Mouse (Mus musculus): ENCODE results near the gene Mettl7a1. TPM values are rescaled to one million over a fixed set of nuclear protein-coding genes. Genes with fewer than 3 reads are reported as not detected.
"Not testable (repeated sequence)": the region's sequence is repeated elsewhere in the genome, so short reads cannot be mapped to it uniquely, and the experiment has no call there.

The Mettl7a1 gene
- polyA plus RNA-seq, 1 experiment from 2014 or later, result 62.9 TPM

GRCm38 (mm10) chr15:100364242-100364641 is 60.3 kb downstream of the Mettl7a1 start, which contains the start of gene Higd1c:
TSS of gene Higd1c (plus strand) at chr15:100364542.
- whole genome bisulfite sequencing, result 60% methylated on average over 7 of the region's 7 CpGs

GRCm38 (mm10) chr15:100365967-100366366 is 62.0 kb downstream of the Mettl7a1 start:
- 59% methylated on average over 7 of the region's 9 CpGs for WGBS

More at GRCm38 (mm10) chr15:100364242-100364641, 60.3 kb downstream of the Mettl7a1 start, which contains the start of gene Higd1c:
- Histone ChIP-seq H3K4me3 (ENCODE audit: low read depth, low read length) (no peak within 1 kb of the TSS), H3K27me3 (replicated peaks; ENCODE audit: insufficient read depth, low read length) (no peaks in the 10 kb centered on the region), H3K4me2 (replicated peaks; ENCODE audit: low read depth, low read length) (no peak within 1 kb of the TSS), H3K27ac (ENCODE audit: low read length) (no peak within 1 kb of the TSS), H3K4me1 (ENCODE audit: insufficient read depth, low read depth, low read length) (no peaks in the 10 kb centered on the region), H3K36me3 (ENCODE audit: insufficient read depth, low read length) (no peaks in the 10 kb centered on the region), H3K9me3 (ENCODE audit: low read length) (no peaks in the 10 kb centered on the region), H3K9ac (replicated peaks; ENCODE audit: low read depth) (no peak within 1 kb of the TSS)
- TF ChIP-seq EP300 (IDR thresholded peaks at IDR 0.05) (no peak), CTCF (IDR thresholded peaks at IDR 0.05) (no peak)
- ATAC-seq, result no peak
- no peak for DNase-seq (ENCODE audit: low spot score)

GRCm38 (mm10) chr15:100367119-100367518 is 63.2 kb downstream of the Mettl7a1 start:
- Histone ChIP-seq H3K27ac (ENCODE audit: low read length) (no peak overlapping the region), H3K27me3 (replicated peaks; ENCODE audit: insufficient read depth, low read length) (no peaks in the 10 kb centered on the region), H3K4me3 (ENCODE audit: low read depth, low read length) (no peak overlapping the region), H3K4me1 (ENCODE audit: insufficient read depth, low read depth, low read length) (no peaks in the 10 kb centered on the region), H3K4me2 (replicated peaks; ENCODE audit: low read depth, low read length) (no peak overlapping the region), H3K36me3 (ENCODE audit: insufficient read depth, low read length) (no peaks in the 10 kb centered on the region), H3K9ac (replicated peaks; ENCODE audit: low read depth) (no peak overlapping the region), H3K9me3 (ENCODE audit: low read length) (no peaks in the 10 kb centered on the region)
- TF ChIP-seq EP300 (IDR thresholded peaks at IDR 0.05), result no peak
- TF ChIP-seq CTCF (IDR thresholded peaks at IDR 0.05), result no peak
- ATAC-seq (no peak), DNase-seq (ENCODE audit: low spot score) (no peak)
- 64% methylated on average over 7 of the region's 7 CpGs for WGBS

More at GRCm38 (mm10) chr15:100365967-100366366, 62.0 kb downstream of the Mettl7a1 start:
- H3K4me3 ChIP-seq (ENCODE audit: low read depth, low read length); H3K4me2 ChIP-seq (replicated peaks; ENCODE audit: low read depth, low read length); H3K9ac ChIP-seq (replicated peaks; ENCODE audit: low read depth); ATAC-seq; H3K36me3 ChIP-seq (ENCODE audit: insufficient read depth, low read length); H3K27me3 ChIP-seq (replicated peaks; ENCODE audit: insufficient read depth, low read length); H3K27ac ChIP-seq (ENCODE audit: low read length); H3K9me3 ChIP-seq (ENCODE audit: low read length); DNase-seq (ENCODE audit: low spot score); H3K4me1 ChIP-seq (ENCODE audit: insufficient read depth, low read depth, low read length): not testable (repeated sequence)

GRCm38 (mm10) chr15:100375066-100375465 is 71.1 kb downstream of the Mettl7a1 start:
- 30% methylated on average over 5 of the region's 5 CpGs for WGBS
- no peaks in the 10 kb centered on the region for H3K36me3 ChIP-seq (ENCODE audit: insufficient read depth, low read length)
- H3K9me3 ChIP-seq (ENCODE audit: low read length), result no peaks in the 10 kb centered on the region
- no peak overlapping the region for H3K4me2 ChIP-seq (replicated peaks; ENCODE audit: low read depth, low read length)
- TF ChIP-seq CTCF (IDR thresholded peaks at IDR 0.05) (peak; percentile 78), EP300 (IDR thresholded peaks at IDR 0.05) (no peak)
- DNase-seq (ENCODE audit: low spot score), result peak; percentile 75
- H3K4me3 ChIP-seq (ENCODE audit: low read depth, low read length), result no peak overlapping the region
- no peak overlapping the region for H3K9ac ChIP-seq (replicated peaks; ENCODE audit: low read depth)
- ATAC-seq, result no peak
- no peaks in the 10 kb centered on the region for H3K27me3 ChIP-seq (replicated peaks; ENCODE audit: insufficient read depth, low read length)
- no peaks in the 10 kb centered on the region for H3K4me1 ChIP-seq (ENCODE audit: insufficient read depth, low read depth, low read length)
- H3K27ac ChIP-seq (ENCODE audit: low read length), result no peak overlapping the region

GRCm38 (mm10) chr15:100377847-100378505 is 74.0 kb downstream of the Mettl7a1 start:
- not testable (repeated sequence) for H3K9me3 ChIP-seq (ENCODE audit: low read length); H3K36me3 ChIP-seq (ENCODE audit: insufficient read depth, low read length); H3K4me2 ChIP-seq (replicated peaks; ENCODE audit: low read depth, low read length); H3K4me3 ChIP-seq (ENCODE audit: low read depth, low read length); H3K27ac ChIP-seq (ENCODE audit: low read length); H3K9ac ChIP-seq (replicated peaks; ENCODE audit: low read depth); H3K4me1 ChIP-seq (ENCODE audit: insufficient read depth, low read depth, low read length); H3K27me3 ChIP-seq (replicated peaks; ENCODE audit: insufficient read depth, low read length); DNase-seq (ENCODE audit: low spot score)
- TF ChIP-seq CTCF (IDR thresholded peaks at IDR 0.05), result peak; percentile 34
- ATAC-seq, result peak; percentile 35
- WGBS, result 17% methylated on average over 3 of the region's 9 CpGs

Other genes starting within 250 kb of the Mettl7a1 start
- gene Atf1, start 76.3 kb upstream of the Mettl7a1 start, polyA plus RNA-seq (2015; fragmentation: Nextera tagmentation; extraction: Ambion mirVana), result 28.3 and 35.3 TPM in 2 replicates
- gene Tmprss12, start 23.3 kb upstream of the Mettl7a1 start, polyA plus RNA-seq (2015; fragmentation: Nextera tagmentation; extraction: Ambion mirVana), result not detected in 2 replicates
- gene Mettl7a3, start 30.8 kb downstream of the Mettl7a1 start, polyA plus RNA-seq (2015; fragmentation: Nextera tagmentation; extraction: Ambion mirVana), result 0.12 TPM in 2 replicates
- not detected in 2 replicates for gene Methig1, start 49.0 kb downstream of the Mettl7a1 start, polyA plus RNA-seq (2015; fragmentation: Nextera tagmentation; extraction: Ambion mirVana)
- 0.11 and 0.19 TPM in 2 replicates for gene Mettl7a2, start 49.1 kb downstream of the Mettl7a1 start, polyA plus RNA-seq (2015; fragmentation: Nextera tagmentation; extraction: Ambion mirVana)
- gene Higd1c, start 60.4 kb downstream of the Mettl7a1 start, polyA plus RNA-seq (2015; fragmentation: Nextera tagmentation; extraction: Ambion mirVana), result not detected in 2 replicates
- 0.11 and 0.12 TPM in 2 replicates for gene Gm5475, start 118.0 kb downstream of the Mettl7a1 start, polyA plus RNA-seq (2015; fragmentation: Nextera tagmentation; extraction: Ambion mirVana)
- 16.1 and 19.2 TPM in 2 replicates for gene Slc11a2, start 120.9 kb downstream of the Mettl7a1 start, polyA plus RNA-seq (2015; fragmentation: Nextera tagmentation; extraction: Ambion mirVana)
- gene Letmd1, start 164.9 kb downstream of the Mettl7a1 start, polyA plus RNA-seq (2015; fragmentation: Nextera tagmentation; extraction: Ambion mirVana), result 13.0 and 13.2 TPM in 2 replicates
- 4.7 and 4.9 TPM in 2 replicates for gene Csrnp2, start 191.3 kb downstream of the Mettl7a1 start, polyA plus RNA-seq (2015; fragmentation: Nextera tagmentation; extraction: Ambion mirVana)
- 13.9 and 16.6 TPM in 2 replicates for gene Tfcp2, start 247.9 kb downstream of the Mettl7a1 start, polyA plus RNA-seq (2015; fragmentation: Nextera tagmentation; extraction: Ambion mirVana)

Data from lung, postnatal 0 days (tissue).